Mouse (Mus musculus) intestine, embryonic 14.5 days (tissue): ENCODE measurements around the gene P3h2. TPM values are rescaled to one million over a fixed set of nuclear protein-coding genes. Genes with fewer than 3 reads are reported as not detected.

ENCODE experiments used
- ATAC-seq: fragments of 200-750 bp; cut with Nextera tagmentation; replicated peaks from 2 replicates; pipeline ENCODE4 v1.8.0; 2017; ENCODE audit warnings: low read depth, moderate number of reproducible peaks, moderate TSS enrichment, moderate library complexity; ENCODE audit not compliant: low FRiP score, low TSS enrichment
- DNase-seq: peaks from one replicate; pipeline ENCODE4 v3.0.0-alpha.2; 2018; ENCODE audit warnings: low spot score
- H3K27ac ChIP-seq: fragments of 300-500 bp; sonication (generic); 2 replicates; pipeline ENCODE4 v1.5.1; 2014; ENCODE audit warnings: low read depth, mild to moderate bottlenecking, control low read depth
- H3K27me3 ChIP-seq: fragments of 300-500 bp; sonication (generic); replicated peaks from 2 replicates; pipeline ENCODE4 v1.6.1; 2014; ENCODE audit warnings: low read length, control low read depth; ENCODE audit not compliant: control insufficient read depth, insufficient read depth
- H3K36me3 ChIP-seq: fragments of 300-500 bp; sonication (generic); 2 replicates; pipeline ENCODE4 v1.6.1; 2014; ENCODE audit warnings: low read length, control low read depth; ENCODE audit not compliant: control insufficient read depth, insufficient read depth
- H3K4me1 ChIP-seq: fragments of 300-500 bp; sonication (generic); replicated peaks from 2 replicates; pipeline ENCODE4 v1.6.1; 2014; ENCODE audit warnings: low read length, control low read depth, mixed read lengths; ENCODE audit not compliant: control insufficient read depth, insufficient read depth
- H3K4me2 ChIP-seq: fragments of 300-500 bp; sonication (generic); 2 replicates; pipeline ENCODE4 v1.6.1; 2014; ENCODE audit warnings: low read length
- H3K4me3 ChIP-seq: fragments of 300-500 bp; sonication (generic); 2 replicates; pipeline ENCODE4 v1.5.1; 2014; ENCODE audit warnings: low read depth, low read length, control low read depth, mixed read lengths
- H3K9ac ChIP-seq: fragments of 300-500 bp; sonication (generic); 2 replicates; pipeline ENCODE4 v1.6.1; 2014; ENCODE audit warnings: mild to moderate bottlenecking, low read length
- H3K9me3 ChIP-seq: fragments of 300-500 bp; sonication (generic); 2 replicates; pipeline ENCODE4 v1.6.1; 2016; ENCODE audit warnings: low read length, control low read depth; ENCODE audit not compliant: control insufficient read depth
- WGBS: fragments of 180-500 bp; shearing (Covaris S2); extraction: QIAGEN DNeasy Blood & Tissue Kit; methylation state at CpG from one replicate; pipeline ENCODE4 v1.1.7; 2014; 5-methylcytosine and 5-hydroxymethylcytosine counted together
- polyA plus RNA-seq: library from polyadenylated mRNA; unstranded; fragments of >200 nt; fragmentation: Nextera tagmentation; extraction: Ambion mirVana; gene quantifications from 2 replicates; pipeline ENCODE4 v1.2.1, GENCODE M21; 2014

P3h2 gene
- polyA plus RNA-seq, 1 experiment from 2014 or later, result 6.2 TPM

GRCm38 (mm10) chr16:25963856-25964255, 141.7 kb downstream of the P3h2 start:
- Histone ChIP-seq H3K27me3 (no peaks in the 10 kb centered on the region), H3K4me2 (no peak overlapping the region), H3K36me3 (peaks cover 15% of the 10 kb centered on the region; the same call in 1 of the 2 replicates), H3K4me1 (no peaks in the 10 kb centered on the region), H3K9me3 (no peaks in the 10 kb centered on the region), H3K27ac (no peak overlapping the region), H3K4me3 (no peak overlapping the region), H3K9ac (no peak overlapping the region)
- ATAC-seq, result no peak
- 32% methylated on average over 3 of the region's 3 CpGs for WGBS
- DNase-seq, result peak; percentile 72

DNA sequence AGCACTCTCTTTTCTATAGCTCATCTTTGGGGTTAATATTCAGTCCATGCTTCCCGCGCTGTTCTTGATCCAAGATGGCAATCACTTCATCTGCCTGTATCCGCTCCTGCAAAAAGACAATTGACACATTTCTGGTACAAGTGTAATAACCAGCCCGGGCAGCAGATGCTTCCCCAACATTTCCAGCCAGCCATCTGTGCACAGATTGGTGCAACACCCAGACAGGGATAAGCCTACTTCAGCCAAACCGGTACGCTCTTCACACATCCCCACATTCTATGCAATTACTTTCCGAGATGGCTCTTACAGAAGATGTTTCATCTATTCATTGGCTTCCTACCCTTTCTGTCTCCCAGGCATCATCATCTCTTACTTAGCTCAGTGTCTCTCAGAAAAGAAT, 145.2 kb downstream of the P3h2 start:
- no peak for ATAC-seq
- no peak overlapping the region for H3K4me2 ChIP-seq
- H3K4me1 ChIP-seq, result no peaks in the 10 kb centered on the region
- H3K27ac ChIP-seq, result no peak overlapping the region
- WGBS, result 94% methylated on average over 7 of the region's 7 CpGs
- H3K27me3 ChIP-seq, result no peaks in the 10 kb centered on the region
- H3K9me3 ChIP-seq, result no peaks in the 10 kb centered on the region
- peaks cover 11% of the 10 kb centered on the region; the same call in 1 of the 2 replicates for H3K36me3 ChIP-seq
- no peak for DNase-seq
- no peak overlapping the region for H3K9ac ChIP-seq
- H3K4me3 ChIP-seq, result no peak overlapping the region

DNA sequence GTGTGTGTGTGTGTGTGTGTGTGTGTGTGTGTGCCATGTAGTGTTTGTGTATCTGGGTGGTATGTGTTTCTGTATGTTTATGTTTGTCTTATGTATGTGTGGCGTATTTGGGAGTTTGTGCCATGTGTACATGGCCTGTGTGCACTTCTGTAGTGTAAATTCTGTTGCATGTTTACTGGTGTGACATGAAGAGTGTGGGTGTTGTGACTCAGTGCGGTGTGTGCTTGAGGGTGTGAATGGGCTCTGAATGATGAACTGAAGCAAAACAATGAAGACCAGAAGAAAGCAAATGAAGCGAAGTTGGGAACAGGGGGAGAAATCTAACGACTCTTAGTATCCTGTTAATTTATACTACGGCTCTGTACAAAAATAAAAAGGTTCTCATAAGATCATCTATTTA, 145.7 kb downstream of the P3h2 start:
- Histone ChIP-seq H3K4me3 (no peak overlapping the region), H3K4me2 (no peak overlapping the region), H3K9ac (no peak overlapping the region), H3K9me3 (no peaks in the 10 kb centered on the region), H3K4me1 (no peaks in the 10 kb centered on the region), H3K27ac (no peak overlapping the region), H3K36me3 (peaks cover 11% of the 10 kb centered on the region; the same call in 1 of the 2 replicates), H3K27me3 (no peaks in the 10 kb centered on the region)
- DNase-seq (no peak), ATAC-seq (no peak)
- 92% methylated on average over 5 of the region's 5 CpGs for WGBS

DNA sequence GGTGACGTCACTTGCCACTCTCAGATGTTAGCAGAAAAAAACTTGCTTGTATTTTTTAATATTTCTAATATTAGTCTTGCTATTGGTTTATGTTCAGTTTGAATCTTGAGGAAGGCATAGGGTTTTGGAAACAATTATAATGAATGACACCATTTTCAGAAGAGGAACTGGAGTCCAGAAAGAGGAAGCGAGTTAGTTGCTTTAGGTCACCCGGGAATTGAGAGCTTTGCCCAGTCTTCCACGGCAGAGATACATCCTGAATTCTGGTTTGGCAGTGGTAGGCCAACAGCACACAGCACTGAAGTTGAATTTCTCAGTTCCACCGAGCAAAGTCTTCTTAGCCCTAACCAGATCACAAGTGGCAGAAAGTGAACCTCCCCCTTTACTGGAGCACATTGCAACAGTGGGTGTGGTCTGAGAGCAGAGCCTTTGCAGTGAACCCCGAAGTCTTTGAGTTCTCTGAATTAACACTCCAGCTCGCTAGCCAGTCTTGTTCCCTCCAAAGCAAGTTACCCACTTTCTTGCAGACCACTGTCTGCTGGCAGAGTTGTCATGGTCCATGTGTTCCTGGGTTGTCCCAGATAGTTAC, 146.8 kb downstream of the P3h2 start:
- 84% methylated on average over 7 of the region's 7 CpGs for WGBS
- ATAC-seq, result no peak

DNA sequence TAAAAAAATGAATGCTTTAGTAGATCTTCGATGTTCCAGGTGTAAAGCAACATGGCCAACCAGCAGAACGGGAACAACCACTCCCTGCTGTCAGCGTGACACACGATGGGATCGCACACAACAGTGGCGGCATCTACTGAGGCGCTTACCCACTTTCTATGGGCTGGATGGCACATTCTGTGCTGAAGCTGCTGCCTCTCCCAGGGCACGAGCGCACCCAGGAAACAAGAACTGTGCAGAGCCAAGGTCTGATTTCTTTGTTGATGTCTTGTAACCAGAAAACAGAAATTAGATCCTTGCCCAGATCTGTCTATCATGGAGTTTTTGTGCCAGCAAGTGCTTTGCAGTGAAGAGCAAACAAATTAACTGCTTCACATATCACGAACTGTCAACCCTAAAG, 147.4 kb downstream of the P3h2 start:
- Histone ChIP-seq H3K27ac (no peak overlapping the region), H3K9me3 (no peaks in the 10 kb centered on the region), H3K4me1 (no peaks in the 10 kb centered on the region), H3K36me3 (peaks cover 11% of the 10 kb centered on the region; the same call in 1 of the 2 replicates), H3K4me2 (no peak overlapping the region), H3K9ac (no peak overlapping the region), H3K27me3 (no peaks in the 10 kb centered on the region), H3K4me3 (no peak overlapping the region)
- ATAC-seq (no peak), DNase-seq (no peak)
- 91% methylated on average over 10 of the region's 10 CpGs for WGBS

More for the DNA sequence above, 146.8 kb downstream of the P3h2 start:
- no peak overlapping the region for H3K4me2 ChIP-seq
- H3K9ac ChIP-seq, result no peak overlapping the region
- H3K9me3 ChIP-seq, result no peaks in the 10 kb centered on the region
- no peak for DNase-seq
- H3K36me3 ChIP-seq, result peaks cover 11% of the 10 kb centered on the region; the same call in 1 of the 2 replicates
- no peak overlapping the region for H3K27ac ChIP-seq
- no peaks in the 10 kb centered on the region for H3K4me1 ChIP-seq
- H3K4me3 ChIP-seq, result no peak overlapping the region
- H3K27me3 ChIP-seq, result no peaks in the 10 kb centered on the region

GRCm38 (mm10) chr16:25956831-25957230, 148.8 kb downstream of the P3h2 start:
- 93% methylated on average over 6 of the region's 6 CpGs for WGBS
- ATAC-seq (no peak), DNase-seq (no peak)
- Histone ChIP-seq H3K27me3 (no peaks in the 10 kb centered on the region), H3K9me3 (no peaks in the 10 kb centered on the region), H3K4me3 (no peak overlapping the region), H3K27ac (no peak overlapping the region), H3K4me2 (no peak overlapping the region), H3K36me3 (peaks cover 11% of the 10 kb centered on the region; the same call in 1 of the 2 replicates), H3K9ac (no peak overlapping the region), H3K4me1 (no peaks in the 10 kb centered on the region)

DNA sequence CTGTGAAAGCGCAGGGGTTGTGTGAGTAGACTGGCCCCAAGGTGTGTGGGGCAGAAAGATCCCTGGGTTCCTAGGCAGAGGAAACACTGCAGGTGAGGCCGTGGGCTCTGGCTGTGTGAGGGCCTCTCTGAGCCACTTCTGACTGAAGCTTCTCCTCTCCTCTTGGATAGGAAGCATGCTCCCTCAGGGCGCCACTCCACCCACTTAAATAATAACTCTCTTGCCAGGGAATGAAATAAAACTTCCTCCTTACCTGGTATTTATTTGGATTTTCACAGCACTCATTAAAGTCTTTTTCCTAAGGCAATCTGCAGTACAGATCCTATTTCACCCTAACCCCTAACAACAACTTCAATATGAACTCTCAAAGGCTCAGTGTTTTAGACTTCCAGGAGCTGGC, 151.0 kb downstream of the P3h2 start:
- H3K36me3 ChIP-seq, result peaks cover 6% of the 10 kb centered on the region; the same call in 1 of the 2 replicates
- no peak for ATAC-seq
- no peak overlapping the region for H3K4me3 ChIP-seq
- WGBS, result 82% methylated on average over 3 of the region's 3 CpGs
- no peaks in the 10 kb centered on the region for H3K9me3 ChIP-seq
- no peak overlapping the region for H3K27ac ChIP-seq
- no peak overlapping the region for H3K9ac ChIP-seq
- H3K4me2 ChIP-seq, result no peak overlapping the region
- no peaks in the 10 kb centered on the region for H3K27me3 ChIP-seq
- H3K4me1 ChIP-seq, result no peaks in the 10 kb centered on the region
- no peak for DNase-seq

DNA sequence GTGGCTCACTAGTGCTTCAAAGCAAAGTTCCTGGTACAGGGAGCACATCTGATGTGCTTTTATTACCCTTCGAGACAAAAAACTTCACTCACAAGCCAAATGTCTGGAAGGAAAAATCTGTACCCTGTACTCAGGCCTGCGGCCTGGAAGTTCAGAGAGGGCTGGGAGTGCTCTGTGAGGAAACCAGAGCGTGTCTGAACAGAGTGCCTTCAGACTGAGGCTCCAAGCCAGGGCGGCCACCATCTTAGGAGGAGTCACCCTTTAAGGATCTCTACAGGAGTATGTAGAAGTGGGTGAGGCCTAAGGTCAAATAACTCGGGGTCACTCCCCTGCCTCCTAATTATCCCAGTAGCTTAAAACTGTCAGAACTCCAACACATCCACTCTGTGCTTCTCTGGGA, 152.2 kb downstream of the P3h2 start:
- Histone ChIP-seq H3K27ac (no peak overlapping the region), H3K4me1 (no peaks in the 10 kb centered on the region), H3K4me2 (no peak overlapping the region), H3K27me3 (no peaks in the 10 kb centered on the region), H3K9me3 (no peaks in the 10 kb centered on the region), H3K9ac (no peak overlapping the region), H3K36me3 (no peaks in the 10 kb centered on the region; the same call in 1 of the 2 replicates), H3K4me3 (no peak overlapping the region)
- ATAC-seq (no peak), DNase-seq (no peak)
- WGBS, result 72% methylated on average over 5 of the region's 5 CpGs

- DNase-seq (no peak), ATAC-seq (no peak)
- H3K4me2 ChIP-seq, result no peak overlapping the region
- WGBS, result 71% methylated on average over 2 of the region's 2 CpGs
- H3K4me3 ChIP-seq, result no peak overlapping the region
- H3K27me3 ChIP-seq, result no peaks in the 10 kb centered on the region
- no peak overlapping the region for H3K9ac ChIP-seq
- no peaks in the 10 kb centered on the region for H3K9me3 ChIP-seq
- H3K4me1 ChIP-seq, result no peaks in the 10 kb centered on the region
- no peak overlapping the region for H3K27ac ChIP-seq
- no peaks in the 10 kb centered on the region; the same call in 1 of the 2 replicates for H3K36me3 ChIP-seq
These were observed 153.6 kb downstream of the P3h2 start for GRCm38 (mm10) chr16:25952005-25952404.
